Mouse (Mus musculus) forebrain, embryonic 12.5 days (tissue): ENCODE measurements around the gene Olfr96. TPM values are rescaled to one million over a fixed set of nuclear protein-coding genes. Genes with fewer than 3 reads are reported as not detected.

Experiments used
- polyA plus RNA-seq: library from polyadenylated mRNA; unstranded; fragments of >200 nt; fragmentation: Nextera tagmentation; extraction: Ambion mirVana; gene quantifications from 2 replicates; pipeline ENCODE4 v1.2.1, GENCODE M21; 2016

Gene Olfr96
- polyA plus RNA-seq, 1 experiment from 2014 or later: not detected

Other genes with a start within 250 kb of the Olfr96 start
- gene 2410137M14Rik, start 238.9 kb upstream of the Olfr96 start, polyA plus RNA-seq: not detected in 2 replicates
- 1.3 and 1.6 TPM in 2 replicates for gene H2-M5, start 230.6 kb upstream of the Olfr96 start, polyA plus RNA-seq
- 193 and 197 TPM in 2 replicates for gene Zfp57, start 219.0 kb upstream of the Olfr96 start, polyA plus RNA-seq
- gene Mog, start 196.7 kb upstream of the Olfr96 start, polyA plus RNA-seq: 1.1 and 1.2 TPM in 2 replicates
- 31.7 and 32.6 TPM in 2 replicates for gene Gabbr1, start 174.2 kb upstream of the Olfr96 start, polyA plus RNA-seq
- 0.06 and 0.15 TPM in 2 replicates for gene Olfr90, start 131.6 kb upstream of the Olfr96 start, polyA plus RNA-seq
- gene Olfr91, start 121.9 kb upstream of the Olfr96 start, polyA plus RNA-seq: not detected in 2 replicates
- gene Olfr92, start 100.1 kb upstream of the Olfr96 start, polyA plus RNA-seq: not detected in 2 replicates
- gene Olfr93, start 58.7 kb upstream of the Olfr96 start, polyA plus RNA-seq: not detected in 2 replicates
- not detected in 2 replicates for gene Ubd, start 26.3 kb upstream of the Olfr96 start, polyA plus RNA-seq
- not detected in 2 replicates for gene Olfr94, start 19.2 kb upstream of the Olfr96 start, polyA plus RNA-seq
- 0.06 TPM in 1 of 2 replicates, not detected in the other for gene Olfr95, start 7.0 kb upstream of the Olfr96 start, polyA plus RNA-seq
- gene Olfr97, start 17.2 kb downstream of the Olfr96 start, polyA plus RNA-seq: not detected in 2 replicates
- not detected in 2 replicates for gene Olfr98, start 43.6 kb downstream of the Olfr96 start, polyA plus RNA-seq
- gene H2-M3, start 50.1 kb downstream of the Olfr96 start, polyA plus RNA-seq: 1.00 and 1.5 TPM in 2 replicates
- not detected in 2 replicates for gene Olfr99, start 63.3 kb downstream of the Olfr96 start, polyA plus RNA-seq
- gene Olfr101, start 84.2 kb downstream of the Olfr96 start, polyA plus RNA-seq: not detected in 2 replicates
- gene Olfr102, start 96.9 kb downstream of the Olfr96 start, polyA plus RNA-seq: not detected in 2 replicates
- gene Olfr103, start 119.6 kb downstream of the Olfr96 start, polyA plus RNA-seq: not detected in 2 replicates
- gene Olfr104-ps, start 139.4 kb downstream of the Olfr96 start, polyA plus RNA-seq: not detected in 2 replicates
- not detected in 2 replicates for gene Olfr105-ps, start 158.9 kb downstream of the Olfr96 start, polyA plus RNA-seq
- not detected in 2 replicates for gene Olfr106-ps, start 170.2 kb downstream of the Olfr96 start, polyA plus RNA-seq
- not detected in 2 replicates for gene Olfr107, start 179.1 kb downstream of the Olfr96 start, polyA plus RNA-seq
- not detected in 2 replicates for gene Olfr108, start 225.3 kb downstream of the Olfr96 start, polyA plus RNA-seq
- not detected in 2 replicates for gene Olfr109, start 238.8 kb downstream of the Olfr96 start, polyA plus RNA-seq